Mouse (Mus musculus) midbrain, embryonic 10.5 days (tissue): Measurements from ENCODE around the gene Pim2. TPM values are rescaled to one million over a fixed set of nuclear protein-coding genes. Genes with fewer than 3 reads are reported as not detected.
A peak's percentile ranks its signal among the peaks of the same experiment; 100 is the strongest.
"Not testable (repeated sequence)": the region's sequence is repeated elsewhere in the genome, so short reads cannot be mapped to it uniquely, and the experiment has no call there.

Experiments
- DNase-seq: peaks from one replicate; pipeline ENCODE4 v3.0.0-alpha.2; 2017; ENCODE audit warnings: low spot score
- H3K27ac ChIP-seq: fragments of 300-500 bp; sonication (generic); replicated peaks from 2 replicates; pipeline ENCODE4 v1.5.1; 2016; ENCODE audit warnings: mild to moderate bottlenecking
- H3K27me3 ChIP-seq: fragments of 300-500 bp; sonication (generic); 2 replicates; pipeline ENCODE4 v1.6.1; 2016; ENCODE audit warnings: low read depth, mild to moderate bottlenecking; ENCODE audit not compliant: poor library complexity, severe bottlenecking
- H3K36me3 ChIP-seq: fragments of 300-500 bp; sonication (generic); 2 replicates; pipeline ENCODE4 v1.6.1; 2016; ENCODE audit warnings: mild to moderate bottlenecking, moderate library complexity
- H3K4me1 ChIP-seq: fragments of 300-500 bp; sonication (generic); 2 replicates; pipeline ENCODE4 v1.6.1; 2016
- H3K4me3 ChIP-seq: fragments of 300-500 bp; sonication (generic); 2 replicates; pipeline ENCODE4 v1.5.1; 2016; ENCODE audit warnings: mild to moderate bottlenecking, moderate library complexity
- H3K9me3 ChIP-seq: fragments of 300-500 bp; sonication (generic); replicated peaks from 2 replicates; pipeline ENCODE4 v1.6.1; 2016; ENCODE audit warnings: mild to moderate bottlenecking
- WGBS: fragments of 180-500 bp; shearing (Covaris S2); methylation state at CpG from one replicate; pipeline ENCODE4 v1.1.7; 2016; 5-methylcytosine and 5-hydroxymethylcytosine counted together
- polyA plus RNA-seq: library from polyadenylated mRNA; unstranded; fragments of >200 nt; fragmentation: Nextera tagmentation; extraction: Ambion mirVana; gene quantifications from 2 replicates; pipeline ENCODE4 v1.2.1, GENCODE M21; 2016

The Pim2 gene
- polyA plus RNA-seq, 1 experiment from 2014 or later = 14.0 TPM

DNA sequence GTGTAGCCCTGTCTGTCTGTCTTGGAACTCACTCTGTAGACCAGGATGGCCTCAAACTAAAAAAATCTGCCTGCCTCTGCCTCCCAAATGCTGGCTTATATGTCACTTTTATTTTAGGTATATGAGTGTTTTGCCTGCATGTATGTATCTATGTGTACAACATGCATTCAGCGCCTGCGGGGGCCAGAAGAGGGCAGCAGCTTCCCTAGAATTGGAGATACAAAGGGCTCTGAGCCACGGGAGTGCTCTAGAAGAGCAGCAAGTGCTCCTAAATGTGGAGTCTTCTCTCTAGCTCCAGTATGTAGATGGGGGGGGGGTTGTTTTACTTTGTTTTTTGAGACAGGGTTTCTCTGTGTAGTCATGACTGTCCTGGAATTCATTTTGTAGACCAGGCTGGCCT, 37.6 kb downstream of the Pim2 start:
- WGBS = 26% methylated on average over 3 of the region's 3 CpGs
- DNase-seq = not testable (repeated sequence)

DNA sequence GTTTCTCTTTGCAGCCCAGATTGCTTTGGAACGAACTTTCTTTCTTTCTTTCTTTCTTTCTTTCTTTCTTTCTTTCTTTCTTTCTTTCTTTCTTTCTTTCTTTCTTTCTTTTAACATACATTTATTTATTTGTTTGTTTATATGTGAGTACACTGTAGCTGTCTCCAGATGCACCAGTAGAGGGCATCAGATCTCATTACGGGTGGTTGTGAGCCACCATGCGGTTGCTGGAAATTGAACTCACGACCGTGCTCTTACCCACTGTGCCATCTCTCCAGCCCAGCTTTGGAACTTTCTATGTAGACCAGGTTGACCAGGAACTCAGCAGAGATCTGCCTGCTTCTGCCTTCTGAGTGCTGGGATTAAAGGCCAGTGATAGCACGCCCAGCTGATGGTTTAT, 39.9 kb downstream of the Pim2 start:
- H3K27me3 ChIP-seq = peaks cover 35% of the 10 kb centered on the region
- not testable (repeated sequence) for H3K36me3 ChIP-seq, DNase-seq, H3K27ac ChIP-seq, H3K4me3 ChIP-seq
- 73% methylated on average over 6 of the region's 6 CpGs for WGBS
- peaks cover 19% of the 10 kb centered on the region for H3K9me3 ChIP-seq
- peaks cover 31% of the 10 kb centered on the region for H3K4me1 ChIP-seq

More for the DNA sequence above, 37.6 kb downstream of the Pim2 start:
- H3K27ac ChIP-seq, H3K4me3 ChIP-seq, H3K9me3 ChIP-seq, H3K36me3 ChIP-seq: not testable (repeated sequence)
- H3K4me1 ChIP-seq = peaks cover 17% of the 10 kb centered on the region
- peaks cover 12% of the 10 kb centered on the region for H3K27me3 ChIP-seq

DNA sequence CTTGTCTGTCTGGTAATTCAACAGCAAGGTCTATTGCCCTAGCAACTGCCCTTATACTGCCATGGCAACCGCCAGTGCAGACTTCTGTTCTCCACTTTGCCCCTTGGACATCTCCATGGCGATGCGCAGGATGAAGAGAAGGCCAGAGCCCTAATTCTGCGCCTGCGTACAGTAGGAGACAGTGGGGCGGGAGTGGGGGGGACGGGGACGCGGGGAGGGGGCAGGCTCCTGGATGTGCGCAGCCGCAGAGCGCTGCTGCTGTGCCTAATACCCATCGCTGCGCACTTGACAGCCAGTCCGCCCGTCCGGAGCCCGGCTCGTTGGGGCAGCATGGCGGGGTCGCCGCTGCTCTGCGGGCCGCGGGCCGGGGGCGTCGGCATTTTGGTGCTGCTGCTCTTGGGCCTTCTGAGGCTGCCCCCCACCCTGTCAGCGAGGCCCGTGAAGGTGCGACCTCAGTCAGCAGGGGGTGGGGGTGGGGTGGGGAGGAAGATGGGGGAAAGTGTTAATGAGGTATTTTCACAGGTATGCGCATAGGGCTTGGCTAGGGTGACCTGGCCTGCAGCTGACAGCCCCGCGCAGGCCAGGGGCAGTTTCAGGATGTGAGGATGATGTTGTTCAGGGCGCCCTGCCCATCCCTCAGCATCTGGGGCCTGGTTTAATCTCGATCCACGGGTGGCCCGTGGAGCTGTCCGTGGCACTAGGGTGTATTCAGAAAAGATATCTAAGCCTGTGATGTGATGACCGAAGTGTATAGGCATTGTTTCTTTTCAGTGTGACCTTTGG, 41.7 kb downstream of the Pim2 start, which contains the start of gene Pcsk1n:
TSS of gene Pcsk1n (plus strand) at position 222 of the 783 bp plus-strand sequence.
- Histone ChIP-seq H3K4me3 (peak within 1 kb of the TSS; percentile 54), H3K9me3 (peaks cover 27% of the 10 kb centered on the region), H3K36me3 (no peaks in the 10 kb centered on the region), H3K4me1 (peaks cover 34% of the 10 kb centered on the region), H3K27me3 (peaks cover 53% of the 10 kb centered on the region), H3K27ac (peak within 1 kb of the TSS; percentile 75)
- WGBS = 22% methylated on average over 40 of the region's 40 CpGs
- DNase-seq = peak; percentile 75

DNA sequence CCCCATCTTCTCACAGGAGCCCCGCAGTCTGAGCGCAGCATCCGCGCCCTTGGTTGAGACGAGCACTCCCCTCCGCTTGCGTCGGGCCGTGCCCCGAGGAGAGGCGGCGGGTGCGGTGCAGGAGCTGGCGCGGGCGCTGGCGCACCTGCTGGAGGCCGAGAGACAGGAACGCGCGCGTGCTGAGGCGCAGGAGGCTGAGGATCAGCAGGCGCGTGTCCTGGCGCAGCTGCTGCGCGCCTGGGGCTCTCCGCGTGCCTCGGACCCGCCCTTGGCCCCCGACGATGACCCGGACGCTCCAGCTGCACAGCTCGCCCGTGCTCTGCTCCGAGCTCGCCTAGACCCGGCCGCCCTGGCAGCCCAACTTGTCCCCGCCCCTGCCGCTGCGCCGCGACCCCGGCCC, 44.0 kb downstream of the Pim2 start:
- DNase-seq = peak; percentile 41

DNA sequence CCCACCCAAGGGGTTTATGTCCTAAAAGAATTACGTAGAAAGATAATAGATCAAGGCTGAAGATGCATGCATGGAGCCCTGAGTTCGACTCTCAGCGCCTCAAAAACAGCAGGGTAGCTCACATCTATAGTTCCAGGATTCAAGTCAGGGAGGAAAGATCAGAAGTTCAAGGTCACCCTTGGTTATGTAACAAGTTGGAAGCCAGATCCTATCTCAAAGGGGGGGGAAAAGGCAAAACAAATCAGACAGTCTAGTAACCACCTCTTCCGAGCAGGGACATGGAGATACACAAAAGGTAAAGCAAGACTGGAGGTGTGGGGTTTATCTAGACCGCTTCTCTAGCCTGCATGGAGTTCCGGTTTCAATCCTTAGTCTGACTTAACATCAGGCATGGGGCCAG, 48.2 kb downstream of the Pim2 start:
- H3K9me3 ChIP-seq = peaks cover 29% of the 10 kb centered on the region
- peaks cover 24% of the 10 kb centered on the region for H3K36me3 ChIP-seq
- H3K4me3 ChIP-seq = no peak overlapping the region
- H3K27ac ChIP-seq = no peak overlapping the region
- WGBS = 76% methylated on average over 6 of the region's 6 CpGs
- no peak for DNase-seq
- peaks cover 83% of the 10 kb centered on the region for H3K27me3 ChIP-seq
- H3K4me1 ChIP-seq = peaks cover 32% of the 10 kb centered on the region

More for the DNA sequence above, 44.0 kb downstream of the Pim2 start:
- 15% methylated on average over 47 of the region's 48 CpGs for WGBS
- peak overlapping the region; percentile 67 for H3K27ac ChIP-seq
- H3K4me3 ChIP-seq = peak overlapping the region; percentile 49
- H3K27me3 ChIP-seq = peaks cover 74% of the 10 kb centered on the region
- peaks cover 27% of the 10 kb centered on the region for H3K9me3 ChIP-seq
- H3K4me1 ChIP-seq = peaks cover 34% of the 10 kb centered on the region
- no peaks in the 10 kb centered on the region for H3K36me3 ChIP-seq

DNA sequence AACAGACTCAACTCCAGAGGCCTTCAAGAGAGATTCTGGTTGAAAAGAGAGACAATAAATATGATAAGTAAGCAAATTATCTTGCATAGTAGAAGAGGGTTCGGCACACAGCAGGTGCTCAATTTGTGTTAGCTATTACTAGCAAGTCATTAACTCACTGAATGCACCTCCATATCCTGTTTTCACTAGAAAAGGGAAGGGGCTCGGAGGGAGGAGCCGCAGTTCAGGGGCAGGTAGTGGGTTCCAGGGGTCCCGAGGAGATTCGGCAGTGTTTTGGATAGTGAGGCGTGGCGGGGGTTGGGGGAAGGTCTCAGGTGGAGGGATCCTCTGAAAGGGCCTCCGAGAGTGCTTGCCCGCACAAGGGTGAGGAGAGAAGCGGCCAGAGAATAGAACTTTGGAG, 49.1 kb downstream of the Pim2 start:
- Histone ChIP-seq H3K4me1 (peaks cover 27% of the 10 kb centered on the region), H3K27me3 (peaks cover 75% of the 10 kb centered on the region), H3K27ac (no peak overlapping the region), H3K36me3 (peaks cover 33% of the 10 kb centered on the region), H3K9me3 (peaks cover 32% of the 10 kb centered on the region), H3K4me3 (peak overlapping the region; percentile 20; the same call in 1 of the 2 replicates)
- DNase-seq = no peak
- 8% methylated on average over 10 of the region's 10 CpGs for WGBS

DNA sequence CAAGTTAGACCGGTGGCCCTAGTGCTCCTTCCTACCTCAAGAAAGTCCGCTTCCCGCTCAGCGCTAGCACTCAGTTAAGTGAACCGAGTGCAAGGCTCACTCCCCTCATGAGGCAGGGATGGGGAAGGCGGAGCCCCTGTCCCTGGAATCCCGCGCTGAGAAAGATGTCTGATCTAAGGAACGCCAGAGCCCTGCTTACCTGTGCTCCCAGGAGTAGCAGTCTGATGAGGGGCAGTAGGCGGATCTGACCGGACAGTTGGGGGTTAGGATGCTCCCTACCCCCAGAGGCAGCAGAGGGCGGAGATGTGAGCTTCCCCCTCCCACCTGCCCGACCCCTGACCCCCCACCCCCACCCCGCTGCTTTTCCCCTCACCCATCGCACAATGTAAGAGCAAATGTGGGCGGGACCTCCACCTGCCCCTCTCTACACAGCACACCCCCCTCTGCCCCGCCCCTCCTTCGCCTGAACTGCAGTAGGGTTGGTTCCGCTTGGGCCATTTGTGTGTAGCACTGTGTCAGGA, 50.3 kb downstream of the Pim2 start, which contains the start of gene Eras:
TSS of gene Eras (minus strand) at position 338 of the 521 bp plus-strand sequence.
- Histone ChIP-seq H3K9me3 (peaks cover 23% of the 10 kb centered on the region), H3K4me1 (peaks cover 14% of the 10 kb centered on the region), H3K27me3 (peaks cover 63% of the 10 kb centered on the region), H3K4me3 (peak within 1 kb of the TSS; percentile 20; the same call in 1 of the 2 replicates), H3K36me3 (peaks cover 45% of the 10 kb centered on the region), H3K27ac (no peak within 1 kb of the TSS)
- no peak for DNase-seq
- 14% methylated on average over 19 of the region's 19 CpGs for WGBS

Other genes with a start within 250 kb of the Pim2 start
- 12.0 and 21.7 TPM in 2 replicates for gene Syp, start 239.8 kb upstream of the Pim2 start, polyA plus RNA-seq
- 2.8 and 3.4 TPM in 2 replicates for gene Prickle3, start 221.0 kb upstream of the Pim2 start, polyA plus RNA-seq
- gene Plp2, start 206.9 kb upstream of the Pim2 start, polyA plus RNA-seq = 41.4 and 42.9 TPM in 2 replicates
- 0.10 TPM in 1 of 2 replicates, not detected in the other for gene Magix, start 197.0 kb upstream of the Pim2 start, polyA plus RNA-seq
- gene Gpkow, start 181.1 kb upstream of the Pim2 start, polyA plus RNA-seq = 40.2 and 44.5 TPM in 2 replicates
- 16.7 and 23.2 TPM in 2 replicates for gene Wdr45, start 163.9 kb upstream of the Pim2 start, polyA plus RNA-seq
- gene Gm45208, start 156.0 kb upstream of the Pim2 start, polyA plus RNA-seq = 0.36 and 0.50 TPM in 2 replicates
- gene Praf2, start 149.8 kb upstream of the Pim2 start, polyA plus RNA-seq = 85.9 and 90.5 TPM in 2 replicates
- 17.0 and 17.6 TPM in 2 replicates for gene Ccdc120, start 127.4 kb upstream of the Pim2 start, polyA plus RNA-seq
- gene Tfe3, start 115.7 kb upstream of the Pim2 start, polyA plus RNA-seq = 27.9 and 35.8 TPM in 2 replicates
- 47.3 and 58.8 TPM in 2 replicates for gene Gripap1, start 88.5 kb upstream of the Pim2 start, polyA plus RNA-seq
- 0.59 and 1.1 TPM in 2 replicates for gene Kcnd1, start 56.0 kb upstream of the Pim2 start, polyA plus RNA-seq
- 40.7 and 45.1 TPM in 2 replicates for gene Otud5, start 36.9 kb upstream of the Pim2 start, polyA plus RNA-seq
- 28.3 and 31.4 TPM in 2 replicates for gene Slc35a2, start 5.8 kb downstream of the Pim2 start, polyA plus RNA-seq
- gene Pqbp1, start 21.0 kb downstream of the Pim2 start, polyA plus RNA-seq = 132 and 146 TPM in 2 replicates
- 193 and 203 TPM in 2 replicates for gene Timm17b, start 21.1 kb downstream of the Pim2 start, polyA plus RNA-seq
- gene Gm10491, start 29.6 kb downstream of the Pim2 start, polyA plus RNA-seq = not detected in 2 replicates
- gene Gm10490, start 31.3 kb downstream of the Pim2 start, polyA plus RNA-seq = not detected in 2 replicates
- gene Pcsk1n, start 41.6 kb downstream of the Pim2 start, polyA plus RNA-seq = 13.3 and 26.7 TPM in 2 replicates
- 0.19 TPM in 1 of 2 replicates, not detected in the other for gene Eras, start 50.3 kb downstream of the Pim2 start, polyA plus RNA-seq
- gene Hdac6, start 69.6 kb downstream of the Pim2 start, polyA plus RNA-seq = 71.7 and 85.0 TPM in 2 replicates
- 5.4 and 7.8 TPM in 2 replicates for gene Gata1, start 99.8 kb downstream of the Pim2 start, polyA plus RNA-seq
- gene Glod5, start 140.2 kb downstream of the Pim2 start, polyA plus RNA-seq = 0.54 and 0.56 TPM in 2 replicates
- gene Suv39h1, start 196.5 kb downstream of the Pim2 start, polyA plus RNA-seq = 95.8 and 99.4 TPM in 2 replicates
- gene Was, start 212.2 kb downstream of the Pim2 start, polyA plus RNA-seq = 0.17 and 0.31 TPM in 2 replicates